Mouse (Mus musculus) kidney, embryonic 16.5 days (tissue): ENCODE results near the gene Cxcl5. TPM values are rescaled to one million over a fixed set of nuclear protein-coding genes. Genes with fewer than 3 reads are reported as not detected.

Source experiments
- ATAC-seq: fragments of 200-750 bp; cut with Nextera tagmentation; 2 replicates; pipeline ENCODE4 v1.8.0; 2017; ENCODE audit warnings: moderate TSS enrichment; ENCODE audit not compliant: low FRiP score, low TSS enrichment
- H3K27ac ChIP-seq: fragments of 300-500 bp; sonication (generic); 2 replicates; pipeline ENCODE4 v1.5.1; 2014; ENCODE audit warnings: low read length
- H3K27me3 ChIP-seq: fragments of 300-500 bp; sonication (generic); 2 replicates; pipeline ENCODE4 v1.6.1; 2014; ENCODE audit warnings: low read length, control low read depth, mixed read lengths; ENCODE audit not compliant: insufficient read depth
- H3K36me3 ChIP-seq: fragments of 300-500 bp; sonication (generic); 2 replicates; pipeline ENCODE4 v1.6.1; 2014; ENCODE audit warnings: low read length, control low read depth, mixed read lengths; ENCODE audit not compliant: insufficient read depth
- H3K4me1 ChIP-seq: fragments of 300-500 bp; sonication (generic); 2 replicates; pipeline ENCODE4 v1.6.1; 2014; ENCODE audit warnings: low read length, control low read depth, mixed read lengths; ENCODE audit not compliant: insufficient read depth
- H3K4me2 ChIP-seq: fragments of 300-500 bp; sonication (generic); replicated peaks from 2 replicates; pipeline ENCODE4 v1.6.1; 2014; ENCODE audit warnings: low read depth, low read length
- H3K4me3 ChIP-seq: fragments of 300-500 bp; sonication (generic); 2 replicates; pipeline ENCODE4 v1.5.1; 2014; ENCODE audit warnings: mild to moderate bottlenecking, low read length
- H3K9ac ChIP-seq: fragments of 300-500 bp; sonication (generic); replicated peaks from 2 replicates; pipeline ENCODE4 v1.6.1; 2014; ENCODE audit warnings: low read length
- H3K9me3 ChIP-seq: fragments of 300-500 bp; sonication (generic); 2 replicates; pipeline ENCODE4 v1.6.1; 2016; ENCODE audit warnings: low read length, control low read depth
- WGBS: fragments of 180-500 bp; shearing (Covaris S2); extraction: QIAGEN DNeasy Blood & Tissue Kit; methylation state at CpG from one replicate; pipeline ENCODE4 v1.1.7; 2014; 5-methylcytosine and 5-hydroxymethylcytosine counted together
- polyA plus RNA-seq: library from polyadenylated mRNA; unstranded; fragments of >200 nt; fragmentation: Nextera tagmentation; extraction: Ambion mirVana; gene quantifications from 2 replicates; pipeline ENCODE4 v1.2.1, GENCODE M21; 2015

The Cxcl5 gene
- polyA plus RNA-seq, 1 experiment from 2014 or later: not detected

GRCm38 (mm10) chr5:90760303-90760702 is 1.1 kb downstream of the Cxcl5 start:
- H3K9ac ChIP-seq: no peak overlapping the region
- no peak overlapping the region for H3K27ac ChIP-seq
- no peak overlapping the region for H3K4me2 ChIP-seq
- peaks cover 14% of the 10 kb centered on the region for H3K27me3 ChIP-seq
- no peaks in the 10 kb centered on the region for H3K9me3 ChIP-seq
- WGBS: 56% methylated on average over 4 of the region's 4 CpGs
- no peak overlapping the region for H3K4me3 ChIP-seq
- ATAC-seq: no peak
- H3K36me3 ChIP-seq: no peaks in the 10 kb centered on the region
- H3K4me1 ChIP-seq: peaks cover 23% of the 10 kb centered on the region

GRCm38 (mm10) chr5:90760844-90761243 is 1.7 kb downstream of the Cxcl5 start:
- Histone ChIP-seq H3K36me3 (no peaks in the 10 kb centered on the region), H3K9me3 (no peaks in the 10 kb centered on the region), H3K4me3 (no peak overlapping the region), H3K4me1 (peaks cover 26% of the 10 kb centered on the region), H3K4me2 (no peak overlapping the region), H3K27ac (no peak overlapping the region), H3K9ac (no peak overlapping the region), H3K27me3 (peaks cover 14% of the 10 kb centered on the region)
- no peak for ATAC-seq
- 93% methylated on average over 2 of the region's 2 CpGs for WGBS

GRCm38 (mm10) chr5:90761834-90762233 is 2.7 kb downstream of the Cxcl5 start:
- H3K9ac ChIP-seq: no peak overlapping the region
- H3K36me3 ChIP-seq: no peaks in the 10 kb centered on the region
- H3K4me1 ChIP-seq: peaks cover 29% of the 10 kb centered on the region
- no peaks in the 10 kb centered on the region for H3K9me3 ChIP-seq
- whole genome bisulfite sequencing: 82% methylated on average over 3 of the region's 3 CpGs
- H3K4me3 ChIP-seq: no peak overlapping the region
- ATAC-seq: no peak
- H3K27ac ChIP-seq: no peak overlapping the region
- no peak overlapping the region for H3K4me2 ChIP-seq
- peaks cover 14% of the 10 kb centered on the region for H3K27me3 ChIP-seq

- H3K27me3 ChIP-seq: peaks cover 11% of the 10 kb centered on the region
- H3K27ac ChIP-seq: no peak overlapping the region
- no peaks in the 10 kb centered on the region for H3K9me3 ChIP-seq
- H3K36me3 ChIP-seq: no peaks in the 10 kb centered on the region
- no peak for ATAC-seq
- no peak overlapping the region for H3K4me2 ChIP-seq
- no peak overlapping the region for H3K4me3 ChIP-seq
- H3K4me1 ChIP-seq: peaks cover 14% of the 10 kb centered on the region
- 82% methylated on average over 12 of the region's 12 CpGs for WGBS
- H3K9ac ChIP-seq: no peak overlapping the region
Measured at GRCm38 (mm10) chr5:90763912-90764665, 4.9 kb downstream of the Cxcl5 start.

GRCm38 (mm10) chr5:90765821-90766606 is 6.9 kb downstream of the Cxcl5 start:
- H3K9ac ChIP-seq: no peak overlapping the region
- WGBS: 21% methylated on average over 8 of the region's 8 CpGs

GRCm38 (mm10) chr5:90768218-90768617 is 9.1 kb downstream of the Cxcl5 start, which contains the start of gene Ppbp:
Gene Ppbp (plus strand): TSS chr5:90768518.
- 0 out of 2 replicates have a peak, but pooled peaks cover 6% of the 10 kb centered on the region for H3K4me1 ChIP-seq
- H3K9me3 ChIP-seq: no peaks in the 10 kb centered on the region
- H3K4me2 ChIP-seq: no peak within 1 kb of the TSS
- H3K4me3 ChIP-seq: no peak within 1 kb of the TSS
- no peak for ATAC-seq
- 49% methylated on average over 3 of the region's 3 CpGs for WGBS
- no peaks in the 10 kb centered on the region for H3K27me3 ChIP-seq
- H3K36me3 ChIP-seq: no peaks in the 10 kb centered on the region
- H3K9ac ChIP-seq: no peak within 1 kb of the TSS
- H3K27ac ChIP-seq: no peak within 1 kb of the TSS

More at GRCm38 (mm10) chr5:90765821-90766606, 6.9 kb downstream of the Cxcl5 start:
- Histone ChIP-seq H3K36me3 (no peaks in the 10 kb centered on the region), H3K9me3 (no peaks in the 10 kb centered on the region), H3K27ac (no peak overlapping the region), H3K4me2 (no peak overlapping the region), H3K4me3 (no peak overlapping the region), H3K27me3 (no peaks in the 10 kb centered on the region), H3K4me1 (0 out of 2 replicates have a peak, but pooled peaks cover 6% of the 10 kb centered on the region)
- peak; percentile 59; the same call in 1 of the 2 replicates for ATAC-seq

GRCm38 (mm10) chr5:90771369-90771768 is 12.2 kb downstream of the Cxcl5 start:
- no peak for ATAC-seq
- H3K36me3 ChIP-seq: no peaks in the 10 kb centered on the region
- WGBS: 72% methylated on average over 3 of the region's 3 CpGs
- no peak overlapping the region for H3K9ac ChIP-seq
- no peak overlapping the region for H3K27ac ChIP-seq
- H3K27me3 ChIP-seq: no peaks in the 10 kb centered on the region
- no peak overlapping the region for H3K4me2 ChIP-seq
- H3K9me3 ChIP-seq: no peaks in the 10 kb centered on the region
- H3K4me1 ChIP-seq: no peaks in the 10 kb centered on the region
- H3K4me3 ChIP-seq: no peak overlapping the region

- H3K4me1 ChIP-seq: no peaks in the 10 kb centered on the region
- no peak within 1 kb of the TSS for H3K27ac ChIP-seq
- H3K9me3 ChIP-seq: no peaks in the 10 kb centered on the region
- no peaks in the 10 kb centered on the region for H3K27me3 ChIP-seq
- no peaks in the 10 kb centered on the region for H3K36me3 ChIP-seq
- H3K4me3 ChIP-seq: no peak within 1 kb of the TSS
- WGBS: 73% methylated on average over 16 of the region's 16 CpGs
- H3K4me2 ChIP-seq: no peak within 1 kb of the TSS
- peak; percentile 57; the same call in 1 of the 2 replicates for ATAC-seq
- H3K9ac ChIP-seq: no peak within 1 kb of the TSS
Measured at GRCm38 (mm10) chr5:90771880-90772653, 12.9 kb downstream of the Cxcl5 start, which contains the start of gene Pf4. Gene Pf4 (plus strand): TSS chr5:90772435.

- H3K9me3 ChIP-seq: no peaks in the 10 kb centered on the region
- 86% methylated on average over 5 of the region's 5 CpGs for WGBS
Measured at GRCm38 (mm10) chr5:90775562-90775961, 16.4 kb downstream of the Cxcl5 start.

More at GRCm38 (mm10) chr5:90775562-90775961, 16.4 kb downstream of the Cxcl5 start:
- H3K4me2 ChIP-seq: no peak overlapping the region
- no peak overlapping the region for H3K27ac ChIP-seq
- H3K27me3 ChIP-seq: no peaks in the 10 kb centered on the region; the same call in 1 of the 2 replicates
- no peak overlapping the region for H3K4me3 ChIP-seq
- no peak for ATAC-seq
- H3K36me3 ChIP-seq: no peaks in the 10 kb centered on the region
- H3K4me1 ChIP-seq: no peaks in the 10 kb centered on the region
- H3K9ac ChIP-seq: no peak overlapping the region
